Mouse (Mus musculus) neural tube, embryonic 14.5 days (tissue): Measurements from ENCODE around the gene Atp6v1g3. TPM values are rescaled to one million over a fixed set of nuclear protein-coding genes. Genes with fewer than 3 reads are reported as not detected.
A peak's percentile ranks its signal among the peaks of the same experiment; 100 is the strongest.

ENCODE experiments used
- ATAC-seq: fragments of 200-750 bp; cut with Nextera tagmentation; 2 replicates; pipeline ENCODE4 v1.8.0; 2017; ENCODE audit warnings: low read depth, mild to moderate bottlenecking, moderate TSS enrichment, moderate library complexity
- H3K27ac ChIP-seq: fragments of 300-500 bp; sonication (generic); 2 replicates; pipeline ENCODE4 v1.5.1; 2014; ENCODE audit warnings: low read depth, mild to moderate bottlenecking, control low read depth, low read length, moderate library complexity, mixed read lengths
- H3K27me3 ChIP-seq: fragments of 300-500 bp; sonication (generic); 2 replicates; pipeline ENCODE4 v1.6.1; 2014; ENCODE audit warnings: low read length; ENCODE audit not compliant: control insufficient read depth, insufficient read depth
- H3K36me3 ChIP-seq: fragments of 300-500 bp; sonication (generic); 2 replicates; pipeline ENCODE4 v1.6.1; 2014; ENCODE audit warnings: low read length, mixed read lengths; ENCODE audit not compliant: control insufficient read depth, insufficient read depth
- H3K4me1 ChIP-seq: fragments of 300-500 bp; sonication (generic); 2 replicates; pipeline ENCODE4 v1.6.1; 2014; ENCODE audit warnings: low read length; ENCODE audit not compliant: control insufficient read depth, insufficient read depth
- H3K4me2 ChIP-seq: fragments of 300-500 bp; sonication (generic); 2 replicates; pipeline ENCODE4 v1.6.1; 2014; ENCODE audit warnings: mild to moderate bottlenecking, low read depth, low read length, control low read depth
- H3K4me3 ChIP-seq: fragments of 300-500 bp; sonication (generic); 2 replicates; pipeline ENCODE4 v1.5.1; 2014; ENCODE audit warnings: low read depth, low read length, control low read depth, mixed read lengths
- H3K9ac ChIP-seq: fragments of 300-500 bp; sonication (generic); replicated peaks from 2 replicates; pipeline ENCODE4 v1.6.1; 2014; ENCODE audit warnings: low read depth, mild to moderate bottlenecking, control low read depth, low read length, mixed read lengths
- H3K9me3 ChIP-seq: fragments of 300-500 bp; sonication (generic); 2 replicates; pipeline ENCODE4 v1.6.1; 2016; ENCODE audit warnings: low read length; ENCODE audit not compliant: control insufficient read depth
- WGBS: fragments of 180-500 bp; shearing (Covaris S2); extraction: QIAGEN DNeasy Blood & Tissue Kit; methylation state at CpG from one replicate; pipeline ENCODE4 v1.1.7; 2014; 5-methylcytosine and 5-hydroxymethylcytosine counted together
- polyA plus RNA-seq: library from polyadenylated mRNA; unstranded; fragments of >200 nt; fragmentation: Nextera tagmentation; extraction: Ambion mirVana; gene quantifications from 2 replicates; pipeline ENCODE4 v1.2.1, GENCODE M21; 2014

Gene Atp6v1g3
- polyA plus RNA-seq, 1 experiment from 2014 or later = not detected

DNA sequence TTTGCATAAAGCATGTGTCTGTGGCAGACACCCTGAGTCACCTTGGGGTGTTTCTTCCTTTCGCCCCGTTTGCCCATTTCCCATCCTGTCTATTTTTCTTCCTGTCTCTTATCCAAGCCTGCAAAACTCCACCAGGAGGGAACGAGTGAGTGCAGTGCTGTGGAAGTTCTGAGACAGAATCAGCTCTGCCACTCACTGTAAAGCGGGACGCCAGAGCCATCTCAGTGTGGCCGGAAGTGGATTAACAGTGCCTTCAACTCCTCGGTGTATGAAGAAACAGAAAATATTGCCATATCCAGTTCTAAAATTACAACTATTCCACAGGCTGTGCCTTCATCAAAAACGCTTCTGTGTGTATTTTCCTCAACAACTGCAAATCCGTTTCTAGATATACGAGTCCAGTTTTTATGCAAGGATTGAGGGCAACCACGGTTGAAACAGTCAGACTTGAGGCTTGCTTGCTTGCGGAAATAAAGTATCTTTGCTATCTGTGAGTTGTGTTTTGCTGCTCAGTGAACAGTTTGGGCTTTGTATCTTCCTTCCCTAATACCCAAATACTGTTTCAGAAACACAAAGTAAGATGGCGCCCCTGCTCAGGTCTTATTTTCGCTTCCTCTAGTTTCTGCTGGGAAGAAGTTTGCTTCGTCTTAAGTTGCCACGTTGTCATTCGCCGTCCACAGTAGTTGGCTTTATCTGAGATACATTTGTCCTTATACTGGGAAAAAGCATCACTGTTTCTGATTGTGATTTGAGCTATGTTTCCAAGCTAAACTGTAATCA is 54.1 kb downstream of the Atp6v1g3 start:
- no peak overlapping the region for H3K9ac ChIP-seq
- no peaks in the 10 kb centered on the region for H3K4me1 ChIP-seq
- no peak overlapping the region for H3K4me2 ChIP-seq
- ATAC-seq = no peak
- WGBS = 76% methylated on average over 18 of the region's 18 CpGs
- no peaks in the 10 kb centered on the region for H3K27me3 ChIP-seq
- no peak overlapping the region for H3K27ac ChIP-seq
- no peaks in the 10 kb centered on the region for H3K9me3 ChIP-seq
- H3K36me3 ChIP-seq = no peaks in the 10 kb centered on the region
- no peak overlapping the region for H3K4me3 ChIP-seq

DNA sequence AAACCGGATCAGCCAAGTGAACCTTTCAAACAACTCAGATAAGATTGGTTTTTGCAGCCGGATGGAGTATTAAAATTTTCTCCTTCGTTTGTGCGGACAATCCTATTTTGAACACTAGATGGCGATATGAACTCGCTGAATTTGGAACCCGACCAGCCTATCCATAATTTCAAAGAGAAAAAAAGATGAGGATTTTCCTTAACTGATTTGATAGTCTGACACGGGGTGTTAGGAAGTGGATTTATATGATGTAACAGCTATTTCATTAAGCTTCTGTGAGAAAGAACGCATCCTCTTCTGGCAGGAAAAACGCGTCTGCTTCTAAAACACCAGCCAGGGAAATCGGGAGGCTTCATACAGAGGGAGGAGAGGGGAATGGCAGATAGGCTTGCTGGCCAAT is 54.8 kb downstream of the Atp6v1g3 start:
- H3K4me1 ChIP-seq = no peaks in the 10 kb centered on the region
- no peak overlapping the region for H3K4me3 ChIP-seq
- H3K27ac ChIP-seq = no peak overlapping the region
- no peaks in the 10 kb centered on the region for H3K27me3 ChIP-seq
- ATAC-seq = no peak; the same call in 1 of the 2 replicates
- H3K9me3 ChIP-seq = no peaks in the 10 kb centered on the region
- no peak overlapping the region; the same call in 1 of the 2 replicates for H3K9ac ChIP-seq
- WGBS = 14% methylated on average over 12 of the region's 12 CpGs
- peak overlapping the region; percentile 42 for H3K4me2 ChIP-seq
- H3K36me3 ChIP-seq = no peaks in the 10 kb centered on the region

DNA sequence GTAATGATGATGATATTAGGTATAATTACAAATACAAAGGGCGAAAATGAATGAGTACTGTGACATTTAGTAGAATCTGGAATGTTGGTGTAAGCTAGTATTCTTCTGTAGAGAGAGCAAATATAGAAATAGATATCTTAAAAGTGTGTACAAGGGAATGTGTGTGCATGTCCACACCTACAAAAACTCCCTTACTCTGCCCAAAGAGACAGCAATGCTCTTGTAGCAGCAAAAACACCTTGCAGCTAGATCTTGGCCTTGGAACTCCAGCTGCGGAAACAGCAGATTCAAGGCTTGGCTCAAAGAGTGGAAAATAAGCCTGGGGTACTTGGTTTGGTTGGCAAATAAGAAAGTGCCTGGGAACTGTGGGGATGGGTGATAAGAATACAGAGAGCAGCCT is 57.0 kb downstream of the Atp6v1g3 start:
- Histone ChIP-seq H3K4me3 (no peak overlapping the region), H3K27me3 (no peaks in the 10 kb centered on the region), H3K36me3 (no peaks in the 10 kb centered on the region), H3K9me3 (no peaks in the 10 kb centered on the region), H3K27ac (no peak overlapping the region), H3K9ac (no peak overlapping the region), H3K4me1 (no peaks in the 10 kb centered on the region), H3K4me2 (no peak overlapping the region)
- WGBS = 94% methylated on average over 2 of the region's 2 CpGs
- ATAC-seq = no peak

- no peak overlapping the region for H3K4me2 ChIP-seq
- no peaks in the 10 kb centered on the region for H3K36me3 ChIP-seq
- no peak overlapping the region for H3K4me3 ChIP-seq
- no peak overlapping the region for H3K9ac ChIP-seq
- H3K9me3 ChIP-seq = no peaks in the 10 kb centered on the region
- ATAC-seq = no peak
- H3K27me3 ChIP-seq = no peaks in the 10 kb centered on the region
- H3K27ac ChIP-seq = no peak overlapping the region
- WGBS = 75% methylated on average over 4 of the region's 4 CpGs
- H3K4me1 ChIP-seq = no peaks in the 10 kb centered on the region
Observed at GRCm38 (mm10) chr1:138331596-138331995, 58.1 kb downstream of the Atp6v1g3 start.

DNA sequence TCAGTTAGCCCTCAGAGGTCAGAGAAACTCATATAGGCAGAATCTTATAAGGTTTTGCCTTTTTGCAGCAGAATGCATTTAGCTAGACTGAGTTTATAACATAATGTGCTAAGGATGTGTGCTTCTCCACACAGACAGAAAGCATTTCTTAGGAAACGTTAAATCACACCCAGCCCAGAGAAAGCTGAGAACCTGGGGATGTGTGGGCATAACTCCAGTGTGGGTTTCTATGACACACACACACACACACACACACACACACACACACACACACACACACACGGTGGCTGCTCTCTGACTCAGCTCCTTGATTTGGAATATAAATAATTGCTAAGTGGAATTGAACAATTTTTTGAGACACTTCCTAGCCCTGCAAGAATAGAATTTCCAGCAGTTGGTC is 61.2 kb downstream of the Atp6v1g3 start:
- Histone ChIP-seq H3K27me3 (no peaks in the 10 kb centered on the region), H3K4me1 (no peaks in the 10 kb centered on the region), H3K36me3 (no peaks in the 10 kb centered on the region), H3K9ac (no peak overlapping the region), H3K4me2 (no peak overlapping the region), H3K27ac (no peak overlapping the region), H3K4me3 (no peak overlapping the region), H3K9me3 (no peaks in the 10 kb centered on the region)
- WGBS = 74% methylated on average over 2 of the region's 2 CpGs
- no peak for ATAC-seq

GRCm38 (mm10) chr1:138337417-138337816 is 63.9 kb downstream of the Atp6v1g3 start:
- Histone ChIP-seq H3K36me3 (no peaks in the 10 kb centered on the region), H3K9me3 (no peaks in the 10 kb centered on the region), H3K4me1 (no peaks in the 10 kb centered on the region), H3K27ac (no peak overlapping the region), H3K4me3 (no peak overlapping the region), H3K9ac (no peak overlapping the region), H3K27me3 (no peaks in the 10 kb centered on the region), H3K4me2 (no peak overlapping the region)
- no peak for ATAC-seq
- WGBS = 94% methylated on average over 2 of the region's 2 CpGs

Other genes starting within 250 kb of the Atp6v1g3 start
- 0.51 and 1.5 TPM in 2 replicates for gene Ptprc, start 98.0 kb upstream of the Atp6v1g3 start, polyA plus RNA-seq